Mouse (Mus musculus): ENCODE data around the gene Ehd1. TPM values are rescaled to one million over a fixed set of nuclear protein-coding genes. Genes with fewer than 3 reads are reported as not detected.
"Not testable (repeated sequence)": the region's sequence is repeated elsewhere in the genome, so short reads cannot be mapped to it uniquely, and the experiment has no call there.

Ehd1 gene
- polyA plus RNA-seq, 1 experiment from 2014 or later = 96.9 TPM

- Histone ChIP-seq H3K9ac (replicated peaks) (no peak overlapping the region), H3K4me3 (no peak overlapping the region), H3K4me1 (peaks cover 7% of the 10 kb centered on the region; the same call in 1 of the 2 replicates), H3K27me3 (0 out of 2 replicates have a peak, but pooled peaks cover 10% of the 10 kb centered on the region), H3K27ac (replicated peaks) (no peak overlapping the region), H3K4me2 (replicated peaks) (no peak overlapping the region), H3K36me3 (no peaks in the 10 kb centered on the region), H3K9me3 (no peaks in the 10 kb centered on the region)
- 88% methylated on average over 9 of the region's 9 CpGs for WGBS
- ATAC-seq (ENCODE audit: low FRiP score, low read depth) = no peak
Observed at GRCm38 (mm10) chr19:6307733-6308531, 31.4 kb downstream of the Ehd1 start.

GRCm38 (mm10) chr19:6310181-6310580, 33.7 kb downstream of the Ehd1 start:
- H3K9me3 ChIP-seq = no peaks in the 10 kb centered on the region
- no peak overlapping the region for H3K4me3 ChIP-seq
- peaks cover 7% of the 10 kb centered on the region; the same call in 1 of the 2 replicates for H3K4me1 ChIP-seq
- no peak overlapping the region for H3K4me2 ChIP-seq (replicated peaks)
- 92% methylated on average over 5 of the region's 5 CpGs for WGBS
- peaks cover 5% of the 10 kb centered on the region; the same call in 1 of the 2 replicates for H3K36me3 ChIP-seq
- H3K9ac ChIP-seq (replicated peaks) = no peak overlapping the region
- 0 out of 2 replicates have a peak, but pooled peaks cover 10% of the 10 kb centered on the region for H3K27me3 ChIP-seq
- no peak overlapping the region for H3K27ac ChIP-seq (replicated peaks)
- ATAC-seq (ENCODE audit: low FRiP score, low read depth) = no peak

DNA sequence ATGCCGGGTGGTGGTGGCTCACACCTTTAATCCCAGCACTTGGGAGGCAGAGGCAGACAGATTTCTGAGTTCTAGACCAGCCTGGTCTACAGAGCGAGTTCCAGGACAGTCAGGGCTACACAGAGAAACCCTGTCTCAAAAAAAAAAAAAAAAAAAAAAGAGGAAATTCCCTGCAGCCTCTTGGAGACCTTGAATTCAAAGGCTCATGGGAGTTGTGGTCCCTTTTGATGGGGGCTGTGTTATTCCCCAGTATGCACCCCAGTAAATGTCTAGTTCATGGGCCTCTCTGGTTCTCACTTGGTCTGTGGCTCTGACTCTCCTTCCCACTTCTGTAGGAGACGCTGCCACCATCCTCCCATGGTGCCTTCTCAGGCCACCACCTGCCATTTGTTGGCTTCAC, 35.3 kb downstream of the Ehd1 start:
- not testable (repeated sequence) for H3K9ac ChIP-seq (replicated peaks); H3K9me3 ChIP-seq; H3K4me3 ChIP-seq; ATAC-seq (ENCODE audit: low FRiP score, low read depth); H3K4me1 ChIP-seq; H3K36me3 ChIP-seq; H3K27ac ChIP-seq (replicated peaks); H3K4me2 ChIP-seq (replicated peaks)
- H3K27me3 ChIP-seq = 0 out of 2 replicates have a peak, but pooled peaks cover 10% of the 10 kb centered on the region
- 91% methylated on average over 3 of the region's 3 CpGs for WGBS

GRCm38 (mm10) chr19:6313796-6314195, 37.3 kb downstream of the Ehd1 start:
- peaks cover 14% of the 10 kb centered on the region for H3K36me3 ChIP-seq
- WGBS = 87% methylated on average over 8 of the region's 8 CpGs
- ATAC-seq (ENCODE audit: low FRiP score, low read depth) = no peak

DNA sequence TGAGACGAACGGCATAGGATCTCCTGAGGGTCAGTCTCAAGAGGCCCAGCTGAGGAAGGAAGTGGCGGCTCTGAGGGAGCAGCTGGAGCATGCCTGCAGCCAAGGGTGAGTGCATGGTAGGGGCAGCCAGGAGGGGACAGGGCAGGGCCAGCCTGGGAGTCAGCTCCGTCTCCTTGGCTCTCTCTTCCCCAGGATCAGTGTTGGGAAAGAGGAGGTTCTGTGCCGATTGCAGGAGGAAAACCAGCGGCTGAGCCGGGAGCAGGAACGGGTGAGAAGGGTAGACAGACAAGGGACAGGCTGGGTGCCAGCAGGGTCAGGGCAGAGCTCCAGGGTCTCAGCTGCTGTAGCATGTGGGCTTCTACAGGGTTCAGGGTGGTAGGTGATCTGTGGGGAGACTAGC, 38.0 kb downstream of the Ehd1 start:
- H3K27ac ChIP-seq (replicated peaks) = no peak overlapping the region
- 88% methylated on average over 8 of the region's 8 CpGs for WGBS
- no peak overlapping the region for H3K9ac ChIP-seq (replicated peaks)
- H3K9me3 ChIP-seq = no peaks in the 10 kb centered on the region
- no peak overlapping the region for H3K4me2 ChIP-seq (replicated peaks)
- no peaks in the 10 kb centered on the region for H3K4me1 ChIP-seq
- no peak overlapping the region for H3K4me3 ChIP-seq
- H3K36me3 ChIP-seq = peaks cover 14% of the 10 kb centered on the region
- no peaks in the 10 kb centered on the region for H3K27me3 ChIP-seq
- no peak for ATAC-seq (ENCODE audit: low FRiP score, low read depth)

More at GRCm38 (mm10) chr19:6313796-6314195, 37.3 kb downstream of the Ehd1 start:
- Histone ChIP-seq H3K4me2 (replicated peaks) (no peak overlapping the region), H3K9me3 (no peaks in the 10 kb centered on the region), H3K27ac (replicated peaks) (no peak overlapping the region), H3K9ac (replicated peaks) (no peak overlapping the region), H3K4me3 (no peak overlapping the region), H3K27me3 (no peaks in the 10 kb centered on the region), H3K4me1 (no peaks in the 10 kb centered on the region)

DNA sequence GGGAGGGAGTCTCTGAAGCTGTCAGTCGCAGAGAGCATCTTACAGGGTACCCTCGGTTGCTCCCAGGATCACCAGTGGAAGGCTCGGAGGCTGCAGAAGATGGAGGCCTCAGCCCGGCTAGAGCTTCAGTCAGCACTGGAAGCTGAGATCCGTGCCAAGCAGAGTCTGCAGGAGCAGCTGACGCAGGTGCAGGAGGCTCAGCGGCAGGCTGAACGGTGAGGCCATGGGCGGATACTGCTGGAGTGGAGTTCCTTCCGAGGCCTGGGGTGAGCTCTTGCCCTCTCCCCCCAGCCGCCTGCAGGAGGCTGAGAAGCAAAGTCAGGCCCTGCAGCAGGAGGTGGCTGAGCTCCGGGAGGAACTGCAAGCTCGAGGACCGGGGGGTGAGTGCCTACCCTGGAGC, 39.0 kb downstream of the Ehd1 start:
- no peaks in the 10 kb centered on the region for H3K4me1 ChIP-seq

GRCm38 (mm10) chr19:6318145-6318544, 41.6 kb downstream of the Ehd1 start:
- peaks cover 15% of the 10 kb centered on the region for H3K36me3 ChIP-seq
- no peak overlapping the region for H3K4me2 ChIP-seq (replicated peaks)
- H3K27me3 ChIP-seq = no peaks in the 10 kb centered on the region
- H3K27ac ChIP-seq (replicated peaks) = no peak overlapping the region
- no peaks in the 10 kb centered on the region for H3K4me1 ChIP-seq
- no peak for ATAC-seq (ENCODE audit: low FRiP score, low read depth)
- H3K4me3 ChIP-seq = no peak overlapping the region
- 91% methylated on average over 12 of the region's 12 CpGs for WGBS
- no peaks in the 10 kb centered on the region for H3K9me3 ChIP-seq
- H3K9ac ChIP-seq (replicated peaks) = no peak overlapping the region

More for the DNA sequence above, 39.0 kb downstream of the Ehd1 start:
- Histone ChIP-seq H3K9ac (replicated peaks) (no peak overlapping the region), H3K4me3 (no peak overlapping the region), H3K36me3 (peaks cover 14% of the 10 kb centered on the region), H3K9me3 (no peaks in the 10 kb centered on the region), H3K27ac (replicated peaks) (no peak overlapping the region), H3K4me2 (replicated peaks) (no peak overlapping the region), H3K27me3 (no peaks in the 10 kb centered on the region)
- ATAC-seq (ENCODE audit: low FRiP score, low read depth) = no peak
- 74% methylated on average over 14 of the region's 14 CpGs for WGBS

GRCm38 (mm10) chr19:6321358-6321757, 44.8 kb downstream of the Ehd1 start:
- ATAC-seq (ENCODE audit: low FRiP score, low read depth) = no peak
- Histone ChIP-seq H3K4me1 (no peaks in the 10 kb centered on the region), H3K4me2 (replicated peaks) (no peak overlapping the region), H3K9me3 (no peaks in the 10 kb centered on the region), H3K9ac (replicated peaks) (no peak overlapping the region), H3K27ac (replicated peaks) (no peak overlapping the region), H3K4me3 (no peak overlapping the region), H3K27me3 (no peaks in the 10 kb centered on the region), H3K36me3 (peaks cover 14% of the 10 kb centered on the region)
- 90% methylated on average over 8 of the region's 8 CpGs for WGBS

DNA sequence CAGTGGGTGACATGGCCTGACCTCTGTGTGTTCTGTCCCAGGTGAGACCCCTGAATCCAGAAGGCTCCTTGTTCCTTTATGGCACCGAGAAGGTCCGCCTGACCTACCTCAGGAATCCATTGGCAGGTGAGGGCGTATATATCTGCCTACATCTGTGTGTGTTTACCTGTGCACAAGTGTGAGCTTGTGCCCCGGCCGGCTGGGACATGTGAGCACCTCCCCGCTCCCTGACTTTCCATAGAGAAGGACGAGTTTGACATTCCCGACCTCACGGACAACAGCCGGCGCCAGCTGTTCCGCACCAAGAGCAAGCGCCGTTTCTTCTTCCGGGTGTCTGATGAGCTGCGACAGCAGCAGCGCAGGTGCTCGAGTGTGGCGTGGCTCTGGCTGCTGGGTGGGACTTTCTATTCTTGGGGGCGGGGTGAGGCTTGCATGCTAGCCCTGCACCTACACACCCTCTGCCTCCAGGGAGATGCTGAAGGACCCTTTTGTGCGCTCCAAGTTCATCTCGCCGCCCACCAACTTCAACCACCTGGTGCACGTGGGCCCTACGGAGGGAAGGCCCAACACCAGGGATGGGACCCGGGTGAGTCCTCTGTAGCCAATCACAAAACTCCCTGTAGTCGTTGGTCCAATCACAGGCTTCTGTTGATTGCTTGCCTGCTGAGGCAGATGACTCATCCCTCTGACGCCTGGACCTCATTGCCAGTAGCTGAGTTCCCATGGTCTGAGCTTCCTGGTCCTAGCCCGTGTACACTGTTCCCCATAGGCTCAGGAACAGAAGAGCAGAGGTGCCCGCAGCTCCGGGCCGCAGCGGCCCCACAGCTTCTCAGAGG, 45.5 kb downstream of the Ehd1 start:
- H3K4me2 ChIP-seq (replicated peaks) = no peak overlapping the region
- 87% methylated on average over 33 of the region's 33 CpGs for WGBS
- peaks cover 8% of the 10 kb centered on the region for H3K36me3 ChIP-seq

DNA sequence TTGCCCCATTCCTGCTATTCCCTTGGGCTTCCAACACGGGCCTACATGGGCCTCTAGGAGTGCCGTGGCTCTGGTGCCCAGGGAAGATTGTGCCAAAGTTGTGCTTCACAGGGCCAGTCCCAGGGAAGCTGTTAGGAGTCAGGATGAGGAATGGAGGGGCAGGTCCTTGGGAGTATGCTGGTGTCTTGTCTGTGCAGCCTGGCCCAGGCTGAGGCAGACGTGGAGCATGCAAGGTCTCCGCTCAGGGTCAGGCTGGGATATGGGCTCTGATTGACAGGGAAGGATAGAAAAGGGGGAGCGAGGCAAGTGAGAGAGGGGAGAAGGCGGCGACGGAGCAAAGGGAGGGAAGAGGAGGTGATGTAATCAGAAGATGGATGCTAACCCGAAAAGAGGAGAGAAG, 48.2 kb downstream of the Ehd1 start:
- Histone ChIP-seq H3K9me3 (no peaks in the 10 kb centered on the region), H3K27ac (replicated peaks) (no peak overlapping the region), H3K36me3 (peaks cover 5% of the 10 kb centered on the region; the same call in 1 of the 2 replicates), H3K4me2 (replicated peaks) (no peak overlapping the region), H3K4me3 (no peak overlapping the region), H3K27me3 (peaks cover under 1% of the 10 kb centered on the region; the same call in 1 of the 2 replicates), H3K4me1 (no peaks in the 10 kb centered on the region), H3K9ac (replicated peaks) (no peak overlapping the region)
- no peak for ATAC-seq (ENCODE audit: low FRiP score, low read depth)
- WGBS = 83% methylated on average over 9 of the region's 9 CpGs

More for the DNA sequence above, 45.5 kb downstream of the Ehd1 start:
- Histone ChIP-seq H3K4me3 (no peak overlapping the region), H3K27me3 (no peaks in the 10 kb centered on the region), H3K9me3 (no peaks in the 10 kb centered on the region), H3K4me1 (no peaks in the 10 kb centered on the region), H3K27ac (replicated peaks) (no peak overlapping the region), H3K9ac (replicated peaks) (no peak overlapping the region)
- ATAC-seq (ENCODE audit: low FRiP score, low read depth) = no peak

DNA sequence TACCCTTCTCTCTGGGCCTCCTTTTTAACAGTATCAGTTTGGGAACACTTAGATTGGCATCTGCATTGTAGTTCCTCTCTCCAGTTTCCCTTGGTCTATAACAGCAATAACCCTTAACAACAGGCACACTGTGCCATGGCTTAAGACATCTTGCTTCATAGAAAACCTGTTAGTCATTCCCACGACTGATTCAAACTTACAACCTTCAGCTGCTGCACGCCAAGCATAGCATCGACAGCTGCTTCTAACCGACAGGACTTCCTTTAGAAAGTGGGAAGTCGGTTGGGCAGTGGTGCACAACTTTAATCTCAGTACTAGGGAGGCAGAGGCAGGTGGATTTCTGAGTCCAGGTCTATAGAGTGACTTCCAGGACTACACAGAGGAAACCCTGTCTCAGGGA, 54.7 kb downstream of the Ehd1 start:
- Histone ChIP-seq H3K27ac (replicated peaks) (no peak overlapping the region), H3K36me3 (no peaks in the 10 kb centered on the region), H3K9ac (replicated peaks) (no peak overlapping the region), H3K4me1 (peaks cover 15% of the 10 kb centered on the region), H3K4me2 (replicated peaks) (no peak overlapping the region), H3K27me3 (peaks cover 3% of the 10 kb centered on the region), H3K9me3 (no peaks in the 10 kb centered on the region), H3K4me3 (no peak overlapping the region)
- WGBS = 73% methylated on average over 5 of the region's 5 CpGs
- ATAC-seq (ENCODE audit: low FRiP score, low read depth) = no peak
